Mouse (Mus musculus) monocyte, adult 5-6 weeks (primary cell): ENCODE data around the gene Olfr632. TPM values are rescaled to one million over a fixed set of nuclear protein-coding genes. Genes with fewer than 3 reads are reported as not detected.
A peak's percentile ranks its signal among the peaks of the same experiment; 100 is the strongest.
"Not testable (repeated sequence)": the region's sequence is repeated elsewhere in the genome, so short reads cannot be mapped to it uniquely, and the experiment has no call there.

Source experiments
- ATAC-seq: fragments of 153-309, 156-312 bp; replicated peaks from 2 replicates; pipeline ENCODE4 v1.8.0; 2017; ENCODE audit warnings: mild to moderate bottlenecking; ENCODE audit not compliant: low TSS enrichment, insufficient number of reproducible peaks, severe bottlenecking, poor library complexity, low FRiP score
- total RNA-seq: library from RNA; stranded (forward); fragments of 200-1000, 200-491, 200-594 nt; gene quantifications from 3 replicates; pipeline ENCODE4 v1.2.3, GENCODE M21; 2017

Gene Olfr632
- total RNA-seq, result not detected in 3 replicates

DNA sequence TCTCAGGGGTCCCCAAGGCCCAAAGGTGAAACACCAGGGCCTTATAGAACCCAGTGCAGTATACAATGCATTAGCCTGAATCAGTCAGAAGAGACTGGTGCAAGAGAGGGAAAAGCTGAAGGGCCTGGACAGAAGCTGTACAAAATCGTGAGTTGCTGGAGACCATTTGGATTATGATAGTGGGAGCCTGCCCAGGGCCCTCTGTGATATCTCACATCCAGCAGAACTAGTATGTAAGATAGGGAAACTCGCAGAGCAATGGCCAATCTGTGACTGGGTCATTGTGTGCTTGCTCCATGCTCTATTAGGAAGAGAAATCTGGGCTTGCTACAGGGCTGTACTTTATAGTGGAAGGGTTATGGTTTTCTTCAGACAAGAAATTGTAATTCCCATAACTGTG, at the start of gene Olfr632:
Gene Olfr632 (plus strand): TSS at position 84 of the 400 bp plus-strand sequence.
- no peak for ATAC-seq

DNA sequence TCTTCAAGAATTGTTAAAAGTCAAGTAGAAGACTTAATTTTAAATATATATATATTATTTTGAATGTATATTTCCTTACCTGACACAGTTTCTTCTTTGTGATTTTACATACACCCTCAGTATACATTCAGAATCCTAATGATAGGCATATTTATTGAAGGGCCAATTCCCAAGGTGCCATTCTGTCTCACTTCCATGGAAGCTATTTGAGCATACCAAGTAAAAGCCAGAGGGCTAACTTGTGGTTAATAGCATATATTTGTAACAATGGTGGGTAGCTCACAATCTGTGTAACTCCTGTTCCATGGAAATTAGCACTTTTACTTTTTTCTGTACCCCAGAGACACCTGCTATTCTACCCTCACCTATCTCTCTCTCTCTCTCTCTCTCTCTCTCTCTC, 48.0 kb upstream of the Olfr632 start, which contains the start of gene Olfr66:
Gene Olfr66 (minus strand): TSS at position 101 of the 400 bp plus-strand sequence.
- ATAC-seq, result no peak

DNA sequence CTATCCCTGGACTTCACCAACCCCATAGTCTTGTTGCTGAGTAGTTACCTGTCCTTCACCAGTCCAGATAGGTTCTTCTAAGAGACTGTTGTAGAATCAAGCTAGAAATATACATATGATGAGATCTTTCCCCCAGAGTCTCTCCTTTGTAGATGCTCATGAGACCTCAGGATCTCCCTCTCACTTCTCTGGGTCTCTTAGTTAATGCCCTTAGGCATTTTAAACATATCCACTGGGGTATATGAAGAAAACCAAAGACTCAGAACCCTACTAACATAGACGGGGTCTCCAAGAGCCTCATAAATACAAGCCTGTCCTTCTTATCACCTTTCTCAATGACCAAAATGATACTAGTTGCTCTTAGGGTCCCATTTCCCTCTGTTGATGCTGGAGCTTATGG, 39.8 kb upstream of the Olfr632 start, which contains the start of gene Olfr64:
Gene Olfr64 (minus strand): TSS at position 101 of the 400 bp plus-strand sequence.
- ATAC-seq, result no peak

DNA sequence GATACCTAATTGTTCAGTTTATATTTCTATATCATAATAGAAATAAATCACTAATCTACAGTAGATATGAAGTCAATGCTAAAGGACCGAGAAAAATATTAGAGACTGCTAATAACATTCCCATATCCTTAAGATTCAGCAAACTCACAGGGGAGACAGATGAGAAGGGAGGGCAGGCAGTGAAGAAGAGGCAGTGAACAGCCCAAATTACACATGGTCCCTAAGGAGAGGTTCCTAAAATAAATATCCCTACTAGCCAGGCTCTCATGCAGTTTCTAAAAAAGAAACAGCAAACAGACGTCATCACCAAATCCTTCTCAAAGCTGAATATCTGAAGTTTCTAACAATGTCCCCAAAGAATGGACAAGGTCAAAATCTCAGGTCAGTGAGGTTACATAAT, 31.0 kb upstream of the Olfr632 start, which contains the start of gene Olfr65:
Gene Olfr65 (plus strand): TSS at position 301 of the 400 bp plus-strand sequence.
- no peak for ATAC-seq

DNA sequence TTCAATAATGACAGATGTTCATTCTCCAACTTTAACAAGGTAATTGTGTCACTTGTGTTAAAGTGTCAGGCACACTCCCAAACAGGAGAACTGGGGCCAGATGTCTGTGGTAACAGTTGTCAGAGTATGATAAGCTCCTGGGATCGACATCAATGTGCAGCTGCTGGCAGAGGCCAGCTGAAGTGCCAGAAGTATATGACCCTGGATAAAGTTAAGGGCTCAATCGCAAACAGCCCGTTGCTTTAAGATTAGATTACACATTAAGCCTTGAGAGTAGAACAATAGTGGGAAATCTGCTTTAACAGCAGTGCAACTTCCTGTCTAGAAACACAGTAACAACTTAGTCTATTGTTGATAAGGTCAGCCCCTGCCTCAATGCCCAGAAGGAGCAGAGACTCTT, 24.1 kb upstream of the Olfr632 start:
- no peak for ATAC-seq

DNA sequence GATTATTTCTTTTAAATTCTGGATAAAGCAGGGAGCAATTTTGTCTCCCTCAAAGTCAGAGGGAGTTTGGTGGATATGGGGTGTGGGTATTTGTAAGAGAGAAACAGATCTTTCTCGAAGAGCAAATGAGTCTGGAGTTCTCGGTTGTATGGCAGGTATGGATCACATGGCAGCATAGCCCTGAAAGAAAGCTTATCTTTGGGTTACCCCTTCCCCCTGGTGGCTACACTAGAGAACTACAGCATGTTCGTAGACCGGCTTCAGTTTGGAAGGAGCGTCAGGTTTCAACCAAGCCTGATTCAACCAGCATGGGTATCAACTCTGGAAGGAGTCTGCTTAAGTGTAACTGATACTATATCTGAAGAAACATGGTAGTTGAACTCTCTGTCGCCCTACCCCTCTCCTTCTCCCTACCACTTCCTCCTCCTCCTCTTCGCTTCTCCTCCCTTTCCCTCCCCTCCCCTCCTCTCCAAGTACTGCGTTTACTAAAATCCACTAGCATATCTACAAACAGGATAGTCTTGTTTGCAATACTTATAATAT, 21.1 kb upstream of the Olfr632 start:
- ATAC-seq, result no peak

DNA sequence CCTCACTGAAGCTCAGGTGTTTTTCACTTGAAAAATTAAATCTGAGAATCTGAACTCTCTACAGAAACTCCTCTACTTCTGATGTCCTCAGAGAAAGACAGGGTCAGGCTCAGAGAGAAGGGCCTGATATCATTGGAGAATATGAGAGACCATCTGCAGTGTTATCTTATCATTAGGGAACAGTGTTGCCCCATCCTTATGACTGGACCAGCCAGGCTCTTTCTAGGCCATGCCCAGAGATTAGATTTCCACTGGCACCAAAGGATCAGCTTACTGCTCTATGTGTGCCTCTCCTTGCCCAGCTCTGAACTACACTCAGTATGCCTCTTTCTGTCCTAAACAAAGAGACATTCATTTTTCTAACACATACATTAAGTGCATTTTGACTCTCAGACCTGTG, 18.8 kb upstream of the Olfr632 start:
- ATAC-seq, result no peak

DNA sequence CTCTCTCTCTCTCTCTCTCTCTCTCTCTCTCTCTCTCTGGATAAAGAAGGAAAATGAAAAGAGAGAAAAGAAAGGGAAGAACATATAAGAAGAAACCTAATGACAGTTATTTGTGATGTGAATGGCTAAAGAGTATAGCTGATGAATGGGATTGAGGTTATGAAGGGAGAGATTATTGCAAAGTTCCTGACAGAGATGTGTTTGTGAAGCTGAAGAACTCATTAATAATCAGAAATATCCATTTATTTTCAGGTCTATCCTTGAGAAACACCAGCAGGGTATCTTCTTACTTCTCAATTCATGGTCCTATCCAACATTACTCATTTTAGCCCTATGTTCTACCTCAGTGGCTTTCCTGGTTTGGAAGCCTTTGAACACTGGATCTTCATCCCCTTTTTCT, 5.6 kb upstream of the Olfr632 start, which contains the start of gene Olfr631:
Gene Olfr631 (plus strand): TSS at position 301 of the 400 bp plus-strand sequence.
- no peak for ATAC-seq

DNA sequence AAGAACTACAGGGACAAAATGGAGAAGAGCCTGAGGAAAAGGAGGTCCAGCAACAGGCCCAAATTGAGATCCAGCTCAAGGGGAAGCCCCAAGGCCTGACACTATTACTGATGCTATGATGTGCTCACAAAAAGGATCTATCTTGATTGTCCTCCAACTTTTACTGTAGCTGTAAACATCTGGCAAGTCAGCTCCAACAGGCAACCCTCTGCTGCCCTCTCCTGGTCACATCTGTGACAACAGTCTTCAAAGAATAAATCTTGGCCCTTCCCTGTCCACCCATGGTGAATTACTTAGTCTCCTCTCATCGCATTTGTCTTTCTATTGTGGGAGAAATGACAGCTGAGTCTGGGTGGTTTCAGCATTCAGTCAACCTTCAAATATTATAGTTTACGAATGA, 8.6 kb downstream of the Olfr632 start:
- ATAC-seq, result peak; percentile 66; the same call in 1 of the 2 replicates

DNA sequence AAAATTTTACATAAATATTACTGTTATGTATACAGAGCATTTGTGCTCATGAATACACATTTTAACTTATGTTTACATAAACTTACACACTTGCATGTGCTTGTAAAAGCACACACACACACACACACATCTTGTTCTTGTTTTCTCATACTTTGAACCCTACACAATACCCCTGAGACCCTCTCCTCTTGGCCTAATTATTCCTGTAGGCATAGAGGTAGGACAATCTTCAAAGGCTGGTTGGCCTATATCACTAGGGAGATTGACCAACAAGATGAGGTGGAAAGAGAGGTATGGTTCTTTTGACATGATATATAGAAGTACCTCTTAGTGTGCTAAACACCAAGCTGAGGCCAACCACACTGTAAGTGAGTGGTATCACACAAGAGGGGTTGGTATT, 10.0 kb downstream of the Olfr632 start, which contains the start of gene Olfr633:
Gene Olfr633 (plus strand): TSS at position 301 of the 400 bp plus-strand sequence.
- no peak for ATAC-seq

DNA sequence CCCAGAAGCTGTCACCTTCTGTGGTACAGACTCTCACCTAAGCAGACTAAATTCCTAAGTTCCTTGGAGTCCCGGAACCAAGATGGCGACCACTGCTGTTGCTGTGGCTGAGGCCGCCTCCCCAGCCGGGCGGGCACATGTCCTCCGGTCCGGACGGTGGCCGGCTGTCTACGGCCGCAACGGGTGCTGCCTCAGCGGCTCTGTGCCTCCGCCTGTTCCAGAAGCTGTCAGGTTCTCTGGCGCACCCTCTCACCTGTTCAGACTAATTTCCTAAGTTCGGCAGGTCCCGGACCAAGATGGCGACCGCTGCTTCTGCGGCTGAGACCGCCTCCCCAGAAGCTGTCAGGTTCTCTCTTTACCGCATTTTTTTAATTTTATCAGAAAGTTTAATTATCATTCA, 32.7 kb downstream of the Olfr632 start:
- not testable (repeated sequence) for ATAC-seq

DNA sequence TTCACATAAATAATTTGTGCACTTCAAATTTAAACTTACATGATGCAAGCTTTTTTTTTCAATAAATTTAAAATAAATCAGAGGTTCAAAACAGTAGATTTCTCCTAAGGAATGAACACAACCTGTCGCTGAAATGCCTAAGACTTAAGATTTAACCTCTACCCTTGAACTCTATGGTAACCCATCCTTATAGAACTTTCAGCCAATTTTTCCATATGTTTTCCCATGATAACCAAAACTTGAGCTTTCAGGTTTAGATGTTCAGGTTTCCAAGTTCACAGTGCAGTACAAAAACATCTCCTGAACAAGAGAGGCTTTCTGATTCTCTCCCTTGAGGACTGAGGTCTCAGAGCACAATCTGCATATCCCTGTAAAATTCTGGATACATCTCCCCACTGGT, 36.7 kb downstream of the Olfr632 start, which contains the start of gene Olfr635:
Gene Olfr635 (plus strand): TSS at position 301 of the 400 bp plus-strand sequence.
- ATAC-seq, result no peak

DNA sequence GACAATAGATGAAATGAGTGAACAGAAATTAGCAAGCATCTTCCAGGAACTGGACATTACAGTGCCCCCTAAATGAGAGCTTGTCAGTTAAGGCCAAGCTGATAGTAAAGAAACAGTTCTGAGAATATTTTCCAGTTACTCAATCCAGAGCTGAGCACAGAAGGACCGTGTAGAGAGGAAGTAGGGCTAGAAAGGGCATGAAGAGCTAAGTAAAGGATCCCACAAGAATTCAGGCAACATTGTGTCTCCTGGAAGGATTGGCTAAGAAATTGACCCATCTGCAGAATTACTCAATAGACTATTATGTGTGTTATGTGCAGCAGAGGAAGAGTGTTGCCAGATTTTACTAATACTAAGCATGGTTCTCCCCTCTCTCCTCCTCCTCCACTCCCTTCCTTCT, 37.6 kb downstream of the Olfr632 start:
- no peak for ATAC-seq

Other genes starting within 250 kb of the Olfr632 start
- gene Olfr243, start 219.7 kb upstream of the Olfr632 start, total RNA-seq, result not detected in 3 replicates
- not detected in 3 replicates for gene Olfr628, start 204.0 kb upstream of the Olfr632 start, total RNA-seq
- gene Olfr629, start 189.4 kb upstream of the Olfr632 start, total RNA-seq, result 0.39 TPM in 1 of 3 replicates, not detected in the others
- gene Olfr630, start 177.0 kb upstream of the Olfr632 start, total RNA-seq, result not detected in 3 replicates
- not detected in 3 replicates for gene Olfr69, start 162.8 kb upstream of the Olfr632 start, total RNA-seq
- not detected in 3 replicates for gene Olfr68, start 154.6 kb upstream of the Olfr632 start, total RNA-seq
- gene Olfr67, start 142.5 kb upstream of the Olfr632 start, total RNA-seq, result not detected in 3 replicates
- 142 to 1,259 TPM (median 1,026 TPM) in 3 replicates for gene Hbb-bt, start 120.4 kb upstream of the Olfr632 start, total RNA-seq
- gene Hbb-bs, start 106.3 kb upstream of the Olfr632 start, total RNA-seq, result 710 to 7,610 TPM (median 7,195 TPM) in 3 replicates
- not detected in 3 replicates for gene Hbb-bh2, start 93.8 kb upstream of the Olfr632 start, total RNA-seq
- not detected in 3 replicates for gene Hbb-bh1, start 91.2 kb upstream of the Olfr632 start, total RNA-seq
- gene Hbb-y, start 81.1 kb upstream of the Olfr632 start, total RNA-seq, result not detected in 3 replicates
- gene Olfr66, start 48.1 kb upstream of the Olfr632 start, total RNA-seq, result not detected in 3 replicates
- gene Olfr64, start 39.9 kb upstream of the Olfr632 start, total RNA-seq, result not detected in 3 replicates
- gene Olfr65, start 30.9 kb upstream of the Olfr632 start, total RNA-seq, result not detected in 3 replicates
- not detected in 3 replicates for gene Olfr631, start 5.5 kb upstream of the Olfr632 start, total RNA-seq
- not detected in 3 replicates for gene Olfr633, start 10.1 kb downstream of the Olfr632 start, total RNA-seq
- 0.11 TPM in 1 of 3 replicates, not detected in the others for gene Olfr635, start 36.8 kb downstream of the Olfr632 start, total RNA-seq
- not detected in 3 replicates for gene Olfr638, start 64.4 kb downstream of the Olfr632 start, total RNA-seq
- not detected in 3 replicates for gene Olfr639, start 83.0 kb downstream of the Olfr632 start, total RNA-seq
- not detected in 3 replicates for gene Olfr640, start 91.2 kb downstream of the Olfr632 start, total RNA-seq
- gene Olfr641, start 101.1 kb downstream of the Olfr632 start, total RNA-seq, result not detected in 3 replicates
- gene Olfr642, start 118.3 kb downstream of the Olfr632 start, total RNA-seq, result not detected in 3 replicates
- gene 4930516K23Rik, start 127.1 kb downstream of the Olfr632 start, total RNA-seq, result not detected in 3 replicates
- not detected in 3 replicates for gene Olfr644, start 137.5 kb downstream of the Olfr632 start, total RNA-seq
- not detected in 3 replicates for gene Olfr645, start 151.1 kb downstream of the Olfr632 start, total RNA-seq
- gene Olfr646, start 170.5 kb downstream of the Olfr632 start, total RNA-seq, result not detected in 3 replicates
- not detected in 3 replicates for gene Ubqln5, start 195.5 kb downstream of the Olfr632 start, total RNA-seq
- not detected in 3 replicates for gene Olfr643, start 203.1 kb downstream of the Olfr632 start, total RNA-seq
- 0.21 TPM in 1 of 3 replicates, not detected in the others for gene Ubqln3, start 208.9 kb downstream of the Olfr632 start, total RNA-seq
- gene Ubqlnl, start 216.2 kb downstream of the Olfr632 start, total RNA-seq, result not detected in 3 replicates
- gene Olfm5, start 230.5 kb downstream of the Olfr632 start, total RNA-seq, result not detected in 3 replicates
- not detected in 3 replicates for gene Olfr648, start 249.0 kb downstream of the Olfr632 start, total RNA-seq